Mouse (Mus musculus) forelimb bud, embryonic 11.5 days (tissue): Measurements from ENCODE around the gene Phospho1.
"Not testable (repeated sequence)": the region's sequence is repeated elsewhere in the genome, so short reads cannot be mapped to it uniquely, and the experiment has no call there.

Experiments used
- DNase-seq: peaks from one replicate; pipeline ENCODE4 v3.0.0-alpha.2; 2012; ENCODE audit warnings: low read depth, low spot score

The Phospho1 gene

DNA sequence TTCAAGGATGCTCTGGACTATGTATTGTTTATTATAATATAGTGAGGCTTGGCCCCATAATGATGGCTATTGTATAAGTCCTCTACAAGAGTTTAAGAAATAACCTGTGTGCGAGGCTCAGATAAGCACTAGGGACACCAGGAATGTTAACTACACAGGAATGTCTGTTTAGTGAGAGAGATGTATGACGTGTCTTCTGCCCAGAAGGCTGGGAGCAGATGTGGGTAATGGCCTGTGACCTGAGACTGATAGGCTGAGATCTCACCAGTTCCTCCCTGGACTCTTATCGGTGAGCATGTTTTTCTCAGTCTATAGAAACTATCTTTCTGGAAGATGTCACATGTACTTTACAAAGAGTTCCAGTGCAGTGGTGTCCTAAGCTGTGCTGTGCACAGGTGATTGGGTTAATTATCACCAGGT is 35.8 kb downstream of the Phospho1 start:
- DNase-seq = no peak

DNA sequence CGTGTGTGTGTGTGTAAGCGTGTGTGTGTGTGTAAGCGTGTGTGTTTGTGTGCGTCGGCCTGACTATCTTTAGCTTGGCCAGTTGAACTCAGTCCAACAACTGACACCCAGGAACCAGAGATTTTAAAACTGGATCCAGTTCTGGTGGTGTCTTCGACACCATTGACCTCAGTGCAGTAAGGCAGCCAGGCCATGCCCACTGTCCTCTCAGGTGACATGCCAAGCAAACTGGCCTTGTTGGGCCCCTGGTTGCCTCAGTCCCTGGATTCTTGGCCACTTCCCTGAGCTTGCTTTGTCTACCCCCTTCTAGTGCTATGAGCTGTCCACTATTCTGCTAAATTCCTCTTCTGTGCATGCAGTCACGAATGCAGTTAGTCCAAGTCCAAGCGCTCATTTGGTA is 37.1 kb downstream of the Phospho1 start:
- no peak for DNase-seq

DNA sequence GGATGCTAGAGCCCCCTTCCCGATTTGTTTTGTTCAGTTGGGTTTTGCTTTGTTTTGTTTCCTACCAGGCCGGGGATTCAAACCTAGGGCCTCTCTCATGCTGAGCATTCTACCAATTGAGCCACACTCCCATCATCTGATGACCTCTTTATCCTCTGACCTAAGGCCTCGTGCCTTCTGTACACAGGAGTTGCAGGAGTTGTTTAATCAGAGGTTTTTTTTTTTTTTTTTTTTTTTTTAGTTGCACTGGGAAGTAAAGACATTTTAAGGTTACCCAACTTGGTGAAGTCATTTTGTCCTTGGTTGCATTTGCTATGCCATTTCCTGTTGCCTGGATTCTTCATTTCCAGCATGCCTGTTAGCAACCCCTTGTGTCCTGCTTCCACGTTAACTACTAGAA is 45.1 kb downstream of the Phospho1 start:
- DNase-seq = no peak

DNA sequence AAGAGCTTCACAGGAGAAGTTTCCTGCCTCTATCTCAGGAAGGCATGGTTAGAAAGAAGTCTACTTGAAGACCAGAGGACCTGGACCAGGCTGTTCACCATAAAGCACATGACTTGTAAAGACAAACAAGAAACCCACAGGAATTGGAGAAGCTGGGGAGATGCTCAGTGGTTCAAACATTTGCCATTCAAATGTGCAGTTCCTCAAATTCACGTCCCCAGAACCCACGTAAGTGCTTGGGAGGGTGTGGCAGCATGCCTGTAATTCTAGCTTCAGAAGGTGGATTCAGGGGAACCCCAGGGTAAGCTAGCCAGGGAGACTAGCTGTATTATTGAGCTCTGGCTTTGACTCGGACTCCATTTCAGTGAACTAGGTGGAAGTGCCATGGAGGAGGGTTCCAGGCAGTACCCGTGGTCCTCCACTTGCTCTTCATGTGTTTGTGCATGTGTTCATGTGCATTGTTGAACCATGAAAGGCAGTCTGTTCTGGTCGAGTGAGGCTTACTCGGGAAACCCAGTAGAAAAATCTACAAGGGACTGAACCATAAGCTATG is 45.7 kb downstream of the Phospho1 start:
- DNase-seq = no peak

DNA sequence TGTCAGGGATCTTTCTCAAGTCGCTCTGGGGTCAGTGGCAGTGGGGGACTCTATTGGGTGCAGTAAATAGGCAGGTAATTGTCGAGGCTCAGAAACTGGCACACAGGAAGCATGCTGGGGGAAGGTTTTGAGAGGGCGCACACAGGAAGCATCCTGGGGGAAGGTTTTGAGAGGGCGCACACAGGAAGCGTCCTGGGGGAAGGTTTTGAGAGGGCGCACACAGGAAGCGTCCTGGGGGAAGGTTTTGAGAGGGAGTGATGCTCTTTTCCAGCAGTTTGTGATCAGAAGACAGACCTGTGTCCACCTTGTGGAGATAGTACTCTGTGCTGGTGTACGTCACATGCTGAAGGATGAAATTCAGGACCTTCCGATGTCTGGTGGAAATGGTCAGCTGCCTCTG is 51.5 kb downstream of the Phospho1 start:
- DNase-seq = no peak

DNA sequence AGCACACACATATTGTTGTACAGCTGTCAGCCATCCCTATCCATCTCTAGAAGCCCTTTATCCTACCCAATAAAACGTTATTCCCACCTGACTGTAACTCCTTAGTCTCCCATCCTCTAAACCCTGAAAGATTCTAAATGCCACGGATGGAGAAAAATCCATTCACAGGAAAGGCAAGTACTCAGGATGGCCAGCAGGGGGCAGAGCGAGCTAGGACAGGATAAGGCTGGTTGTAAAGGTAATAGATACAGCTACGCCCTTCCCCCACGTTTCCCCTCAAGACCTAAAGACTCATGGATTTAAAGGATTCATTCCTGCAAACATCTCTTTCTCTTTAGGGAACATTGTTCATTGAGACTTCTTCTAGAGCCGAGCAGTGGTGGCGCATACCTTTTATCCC is 52.0 kb downstream of the Phospho1 start:
- DNase-seq = peak; percentile 75

DNA sequence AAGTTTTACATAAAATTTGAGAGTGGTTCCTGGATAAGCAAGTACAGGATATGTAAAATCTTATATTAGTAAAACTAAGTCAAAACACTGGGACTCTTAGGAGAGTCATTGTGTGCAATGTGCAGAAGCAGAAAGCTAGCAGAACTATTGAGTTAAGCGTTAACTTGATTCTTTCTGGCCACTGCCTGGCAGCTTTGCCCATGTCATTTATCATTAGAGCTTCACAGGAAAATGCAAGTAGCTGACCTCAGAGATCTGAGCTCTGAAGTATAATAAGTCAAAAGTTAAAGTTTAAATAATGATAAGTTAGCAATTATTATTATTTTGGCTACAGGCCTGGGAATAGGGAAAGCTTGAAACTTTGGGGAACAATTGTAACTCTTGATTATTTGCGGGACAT is 55.6 kb downstream of the Phospho1 start:
- not testable (repeated sequence) for DNase-seq
